Mouse (Mus musculus) heart, postnatal 4 days (tissue): ENCODE measurements around the gene Apba2. TPM values are rescaled to one million over a fixed set of nuclear protein-coding genes. Genes with fewer than 3 reads are reported as not detected.

ENCODE experiments used
- total RNA-seq, 2 experiments: library from RNA; stranded (reverse); gene quantifications; 2 replicates each; pipeline ENCODE4 v1.2.3; 2021

The Apba2 gene
- total RNA-seq, 2 experiments from 2014 or later: 0.23 to 0.31 TPM

Other genes starting within 250 kb of the Apba2 start
- 10 to 100 TPM; 13.5 to 13.8 TPM for gene Mtmr10, start 214.1 kb upstream of the Apba2 start, total RNA-seq
- 1 to 10 TPM; 6.6 to 7.2 TPM for gene Fan1, start 127.6 kb upstream of the Apba2 start, total RNA-seq
- gene Mphosph10, start 109.4 kb upstream of the Apba2 start, total RNA-seq: 10 to 100 TPM; 16.6 to 17.4 TPM
- 100 to 1,000 TPM; 103 to 108 TPM for gene Mcee, start 109.1 kb upstream of the Apba2 start, total RNA-seq